Mouse (Mus musculus): Measurements from ENCODE around the gene Prl2c1. TPM values are rescaled to one million over a fixed set of nuclear protein-coding genes. Genes with fewer than 3 reads are reported as not detected.

Gene Prl2c1
- polyA plus RNA-seq (2015; fragmentation: Illumina TruSeq; extraction: RNeasy Lipid Tissue Mini Kit (QIAGEN cat#74804); ENCODE audit: low read depth, low replicate concordance), result not detected

DNA sequence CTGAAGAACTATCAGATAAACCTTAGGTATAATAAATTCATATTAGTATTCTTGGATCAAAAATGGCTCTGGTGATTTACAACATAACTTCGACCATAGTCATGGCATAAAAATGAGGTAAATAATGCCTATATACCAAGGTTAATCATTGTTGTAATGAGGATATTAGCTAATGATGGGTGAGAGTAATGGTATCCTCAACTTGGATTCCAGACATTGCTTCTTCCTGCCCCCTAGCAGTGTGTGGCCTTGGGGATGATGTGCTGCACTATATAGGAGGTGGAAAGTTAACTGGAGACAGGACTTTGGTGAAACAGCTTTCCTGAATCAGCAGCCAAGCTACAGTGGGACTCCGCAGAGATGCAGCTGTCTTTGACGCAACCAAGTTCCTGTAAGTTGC, at the start of gene Prl2c1:
TSS of gene Prl2c1 (plus strand) at position 301 of the 400 bp plus-strand sequence.

DNA sequence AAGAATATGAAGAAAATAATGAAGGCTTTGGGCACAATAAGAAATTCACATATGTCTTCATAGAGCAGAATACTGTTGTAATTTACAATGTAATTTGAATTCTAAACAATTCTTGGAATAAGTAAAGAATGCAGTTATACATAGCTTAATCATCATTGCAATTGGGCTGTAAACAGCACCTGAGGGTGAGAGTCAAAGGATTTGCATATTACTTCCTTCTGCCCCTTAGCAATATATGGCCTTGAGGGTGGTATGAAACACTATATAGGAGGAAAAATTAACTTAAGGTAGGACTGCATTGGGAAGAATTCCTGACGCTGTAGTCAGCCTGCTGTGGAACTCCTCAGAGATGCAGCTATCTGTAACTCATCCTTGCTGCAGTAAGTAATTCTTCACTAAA, 47.8 kb upstream of the Prl2c1 start, which contains the start of gene Prl2a1:
TSS of gene Prl2a1 (plus strand) at position 301 of the 400 bp plus-strand sequence.

Other genes starting within 250 kb of the Prl2c1 start
- not detected for gene Prl7b1, start 238.8 kb upstream of the Prl2c1 start, polyA plus RNA-seq (2015; fragmentation: Illumina TruSeq; extraction: RNeasy Lipid Tissue Mini Kit (QIAGEN cat#74804); ENCODE audit: low read depth, low replicate concordance)
- gene Prl7a1, start 206.8 kb upstream of the Prl2c1 start, polyA plus RNA-seq (2015; fragmentation: Illumina TruSeq; extraction: RNeasy Lipid Tissue Mini Kit (QIAGEN cat#74804); ENCODE audit: low read depth, low replicate concordance), result not detected
- not detected for gene Prl7a2, start 181.3 kb upstream of the Prl2c1 start, polyA plus RNA-seq (2015; fragmentation: Illumina TruSeq; extraction: RNeasy Lipid Tissue Mini Kit (QIAGEN cat#74804); ENCODE audit: low read depth, low replicate concordance)
- gene Prl7d1, start 132.6 kb upstream of the Prl2c1 start, polyA plus RNA-seq (2015; fragmentation: Illumina TruSeq; extraction: RNeasy Lipid Tissue Mini Kit (QIAGEN cat#74804); ENCODE audit: low read depth, low replicate concordance), result not detected
- not detected for gene Prl7c1, start 68.5 kb upstream of the Prl2c1 start, polyA plus RNA-seq (2015; fragmentation: Illumina TruSeq; extraction: RNeasy Lipid Tissue Mini Kit (QIAGEN cat#74804); ENCODE audit: low read depth, low replicate concordance)
- not detected for gene Prl2a1, start 47.7 kb upstream of the Prl2c1 start, polyA plus RNA-seq (2015; fragmentation: Illumina TruSeq; extraction: RNeasy Lipid Tissue Mini Kit (QIAGEN cat#74804); ENCODE audit: low read depth, low replicate concordance)
- not detected for gene Prl4a1, start 166.9 kb downstream of the Prl2c1 start, polyA plus RNA-seq (2015; fragmentation: Illumina TruSeq; extraction: RNeasy Lipid Tissue Mini Kit (QIAGEN cat#74804); ENCODE audit: low read depth, low replicate concordance)